Mouse (Mus musculus) thymus, adult 2 months (tissue): ENCODE measurements around the gene Gm29776.

Experiments used
- CTCF ChIP-seq: fragments of 200-500 bp; IDR thresholded peaks from 2 replicates; pipeline ENCODE4 v1.5.1; 2012; ENCODE audit warnings: mild to moderate bottlenecking, control low read depth, low read length, moderate library complexity, borderline replicate concordance; ENCODE audit not compliant: control insufficient read depth, poor library complexity, insufficient read depth; ENCODE audit errors: extremely low read depth
- POLR2A ChIP-seq: fragments of 200-500 bp; IDR thresholded peaks from 2 replicates; pipeline ENCODE4 v1.6.1; 2012; ENCODE audit warnings: mild to moderate bottlenecking, low read length, control low read depth, moderate library complexity; ENCODE audit not compliant: control insufficient read depth, poor library complexity, insufficient read depth; ENCODE audit errors: extremely low read depth

- TF ChIP-seq CTCF (no peak), POLR2A (no peak)
Observed at GRCm38 (mm10) chr14:54686063-54686521, 12.5 kb downstream of the Gm29776 start, which contains the start of gene 1700123O20Rik.
